Mouse (Mus musculus): Measurements from ENCODE around the gene Wfdc15a.
"Not testable (repeated sequence)": the region's sequence is repeated elsewhere in the genome, so short reads cannot be mapped to it uniquely, and the experiment has no call there.

Gene Wfdc15a

GRCm38 (mm10) chr2:164199626-164200327 lies at the start of gene Wfdc15a:
Wfdc15a (minus strand) TSS chr2:164200130.
- in situ Hi-C loops (cut with MboI; ENCODE audit: low sequenced_read_pairs): no loop called here

GRCm38 (mm10) chr2:164238366-164238765 lies 38.4 kb upstream of the Wfdc15a start, which contains the start of gene Svs2:
Svs2 (minus strand) TSS chr2:164238466.
- in situ Hi-C loops (cut with MboI; ENCODE audit: low sequenced_read_pairs): no loop called here

GRCm38 (mm10) chr2:164232671-164233070 lies 32.7 kb upstream of the Wfdc15a start:
- in situ Hi-C loops (cut with MboI; ENCODE audit: low sequenced_read_pairs): no loop called here

- in situ Hi-C loops (cut with MboI; ENCODE audit: low sequenced_read_pairs): no loop called here
Measured at GRCm38 (mm10) chr2:164228361-164229070, 28.6 kb upstream of the Wfdc15a start.

- in situ Hi-C loops (cut with MboI; ENCODE audit: low sequenced_read_pairs): no loop called here
Measured at GRCm38 (mm10) chr2:164221522-164221921, 21.6 kb upstream of the Wfdc15a start, which contains the start of gene Wfdc15b. Wfdc15b (minus strand) TSS chr2:164221660.

- in situ Hi-C loops (cut with MboI; ENCODE audit: low sequenced_read_pairs): no loop called here
Measured at GRCm38 (mm10) chr2:164219295-164219694, 19.4 kb upstream of the Wfdc15a start.

- in situ Hi-C loops (cut with MboI; ENCODE audit: low sequenced_read_pairs): no loop called here
Measured at GRCm38 (mm10) chr2:164212711-164213110, 12.8 kb upstream of the Wfdc15a start.

- in situ Hi-C loops (cut with MboI; ENCODE audit: low sequenced_read_pairs): no loop called here
Measured at GRCm38 (mm10) chr2:164210892-164211291, 11.0 kb upstream of the Wfdc15a start.

GRCm38 (mm10) chr2:164206676-164207075 lies 6.7 kb upstream of the Wfdc15a start:
- in situ Hi-C loops (cut with MboI; ENCODE audit: low sequenced_read_pairs): no loop called here

- in situ Hi-C loops (cut with MboI; ENCODE audit: low sequenced_read_pairs): not testable (repeated sequence)
Measured at GRCm38 (mm10) chr2:164206011-164206410, 6.1 kb upstream of the Wfdc15a start.

- in situ Hi-C loops (cut with MboI; ENCODE audit: low sequenced_read_pairs): no loop called here
Measured at GRCm38 (mm10) chr2:164196700-164196990, 3.3 kb downstream of the Wfdc15a start.

GRCm38 (mm10) chr2:164195971-164196699 lies 3.8 kb downstream of the Wfdc15a start:
- in situ Hi-C loops (cut with MboI; ENCODE audit: low sequenced_read_pairs): no loop called here

- in situ Hi-C loops (cut with MboI; ENCODE audit: low sequenced_read_pairs): no loop called here
Measured at GRCm38 (mm10) chr2:164194959-164195630, 4.8 kb downstream of the Wfdc15a start.

GRCm38 (mm10) chr2:164192279-164192678 lies 7.7 kb downstream of the Wfdc15a start:
- in situ Hi-C loops (cut with MboI; ENCODE audit: low sequenced_read_pairs): no loop called here

GRCm38 (mm10) chr2:164190576-164190975 lies 9.4 kb downstream of the Wfdc15a start, which contains the start of gene Wfdc12:
Wfdc12 (minus strand) TSS chr2:164190608.
- in situ Hi-C loops (cut with MboI; ENCODE audit: low sequenced_read_pairs): no loop called here

- in situ Hi-C loops (cut with MboI; ENCODE audit: low sequenced_read_pairs): no loop called here
Measured at GRCm38 (mm10) chr2:164188722-164189121, 11.2 kb downstream of the Wfdc15a start.

- in situ Hi-C loops (cut with MboI; ENCODE audit: low sequenced_read_pairs): no loop called here
Measured at GRCm38 (mm10) chr2:164184145-164184719, 15.7 kb downstream of the Wfdc15a start.

GRCm38 (mm10) chr2:164183340-164183739 lies 16.6 kb downstream of the Wfdc15a start:
- in situ Hi-C loops (cut with MboI; ENCODE audit: low sequenced_read_pairs): no loop called here

GRCm38 (mm10) chr2:164182692-164183255 lies 17.2 kb downstream of the Wfdc15a start, which contains the start of gene Wfdc5:
Wfdc5 (minus strand) TSS chr2:164182742.
- in situ Hi-C loops (cut with MboI; ENCODE audit: low sequenced_read_pairs): no loop called here

- in situ Hi-C loops (cut with MboI; ENCODE audit: low sequenced_read_pairs): no loop called here
Measured at GRCm38 (mm10) chr2:164180770-164181169, 19.2 kb downstream of the Wfdc15a start.
